Mouse (Mus musculus) neutrophil, adult 5-6 weeks (primary cell): ENCODE measurements around the gene Tcf7l1. TPM values are rescaled to one million over a fixed set of nuclear protein-coding genes. Genes with fewer than 3 reads are reported as not detected.

ENCODE experiments used
- ATAC-seq: fragments of 151-379, 151-347 bp; 2 replicates; pipeline ENCODE4 v1.8.0; 2017; ENCODE audit warnings: mild to moderate bottlenecking, moderate TSS enrichment; ENCODE audit not compliant: insufficient number of reproducible peaks, poor library complexity, low FRiP score, severe bottlenecking; ENCODE audit errors: extremely low read depth
- total RNA-seq: library from RNA; stranded (forward); fragments of 200-1000 nt; gene quantifications from 2 replicates; pipeline ENCODE4 v1.2.3, GENCODE M21; 2017

Gene Tcf7l1
- total RNA-seq, 1 experiment from 2014 or later = 2.0 TPM

DNA sequence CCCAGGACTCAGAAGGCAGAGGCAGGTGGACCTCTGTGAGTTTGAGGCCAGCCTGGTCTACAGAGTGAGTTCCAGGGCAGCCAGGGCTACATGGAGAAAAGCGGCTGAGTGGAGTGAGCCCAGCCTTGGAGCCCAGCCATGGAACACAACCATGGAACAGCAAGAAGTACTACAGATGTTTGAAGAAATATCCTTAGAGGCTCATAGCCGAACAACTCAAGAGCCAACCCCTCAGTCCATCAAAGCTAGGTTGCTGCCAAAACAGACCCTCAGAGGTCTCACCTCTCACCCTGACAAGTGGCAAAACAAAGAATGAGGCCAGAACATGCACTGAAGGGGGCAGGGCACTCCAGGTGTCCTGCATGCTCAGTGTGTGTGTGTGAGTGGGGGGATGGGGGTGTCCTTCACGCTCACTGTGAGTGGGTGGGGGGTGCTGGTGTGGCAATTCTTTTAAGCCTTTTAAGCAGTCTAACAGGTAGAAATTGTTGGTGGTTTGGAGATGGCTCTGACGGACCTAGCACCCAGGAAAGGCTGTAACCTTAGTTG lies 104.7 kb downstream of the Tcf7l1 start:
- no peak for ATAC-seq

DNA sequence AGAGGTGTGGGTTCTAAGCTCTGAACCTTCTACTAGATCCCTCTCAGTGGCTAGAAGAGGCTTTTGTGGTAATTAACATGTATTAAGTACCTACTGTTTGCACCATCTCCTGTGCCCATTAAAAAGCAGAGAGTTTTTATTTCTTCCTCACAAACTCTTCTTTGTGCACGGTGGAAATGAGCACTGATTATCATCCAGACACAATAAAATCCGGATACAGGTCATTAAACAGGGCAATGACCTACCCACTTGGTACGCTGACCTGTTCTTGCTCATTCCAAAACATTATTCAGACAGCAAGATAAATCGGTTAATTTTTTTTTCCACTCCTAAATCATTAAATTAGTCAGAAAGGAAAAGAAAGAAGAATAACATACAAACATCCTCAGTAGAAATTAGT lies 106.8 kb downstream of the Tcf7l1 start:
- no peak for ATAC-seq

DNA sequence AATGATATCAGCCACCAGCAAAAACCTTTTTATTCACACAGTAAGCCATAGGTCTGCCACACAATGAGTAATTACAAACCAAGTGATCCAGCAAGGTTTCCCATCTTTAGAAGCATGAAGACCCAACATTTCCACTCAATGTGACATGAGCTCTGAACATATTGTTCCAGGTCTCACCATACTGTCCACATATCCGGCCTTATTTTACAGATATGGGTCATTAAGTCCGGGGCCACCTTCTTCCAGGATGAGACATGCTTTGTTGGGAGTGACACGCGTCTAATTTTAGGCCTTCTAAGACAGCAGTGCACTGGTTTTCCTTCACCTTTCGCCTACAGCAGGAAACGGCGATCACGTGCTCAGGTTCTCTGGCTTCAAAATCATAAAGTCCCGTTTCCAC lies 108.1 kb downstream of the Tcf7l1 start:
- no peak for ATAC-seq

DNA sequence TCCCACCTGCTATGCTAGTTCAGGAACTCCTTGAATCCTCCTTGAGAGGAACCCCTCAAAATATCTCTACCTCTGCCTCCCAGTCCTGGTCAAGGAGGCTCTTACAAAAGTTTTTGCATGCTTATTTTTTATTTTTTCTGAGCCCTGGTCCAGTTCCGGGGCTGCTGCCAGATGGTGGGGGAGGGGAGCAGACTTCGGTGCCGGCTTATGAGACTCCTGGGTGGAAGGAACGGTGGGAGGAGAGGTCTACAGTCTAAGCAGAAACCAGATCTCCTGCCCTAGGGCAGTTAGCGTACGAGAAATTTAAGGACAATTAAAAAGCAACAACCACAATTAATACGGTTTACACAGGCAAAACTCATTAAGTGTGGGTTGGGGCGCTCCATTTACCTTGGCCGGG lies 110.4 kb downstream of the Tcf7l1 start:
- no peak for ATAC-seq

DNA sequence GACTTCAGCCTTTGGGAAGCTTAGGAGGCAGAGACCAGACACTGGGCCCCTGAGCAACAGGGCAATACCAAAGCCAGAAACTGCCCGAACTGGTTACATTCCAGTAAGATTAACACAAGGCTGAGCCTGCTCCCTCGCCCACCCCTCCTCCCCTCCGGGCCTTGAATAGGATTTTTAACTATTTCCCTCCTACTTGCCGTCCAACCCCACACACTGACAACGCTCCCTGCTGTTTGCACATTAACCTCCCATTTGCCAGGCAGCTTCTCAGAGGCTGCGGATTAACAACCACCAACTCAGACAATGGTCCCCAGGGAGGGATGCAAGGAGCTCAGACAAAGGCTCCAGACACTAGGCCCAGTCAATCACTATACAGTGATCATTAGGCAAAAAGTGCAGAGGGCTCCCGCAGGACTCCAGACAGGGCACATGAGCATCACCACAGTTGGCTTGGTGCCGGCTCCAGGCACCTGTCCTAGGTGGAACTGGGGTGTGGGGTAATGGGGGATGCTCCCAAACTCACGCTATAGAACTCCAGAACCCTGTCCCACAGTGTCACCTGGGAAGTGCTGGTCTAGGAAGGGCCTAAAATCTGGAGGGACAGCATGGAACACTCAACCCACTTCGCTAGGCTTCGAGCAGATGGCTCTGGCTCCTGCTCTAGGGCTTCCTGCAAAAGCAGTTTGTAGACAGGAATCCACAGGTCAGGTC lies 111.4 kb downstream of the Tcf7l1 start:
- no peak for ATAC-seq

DNA sequence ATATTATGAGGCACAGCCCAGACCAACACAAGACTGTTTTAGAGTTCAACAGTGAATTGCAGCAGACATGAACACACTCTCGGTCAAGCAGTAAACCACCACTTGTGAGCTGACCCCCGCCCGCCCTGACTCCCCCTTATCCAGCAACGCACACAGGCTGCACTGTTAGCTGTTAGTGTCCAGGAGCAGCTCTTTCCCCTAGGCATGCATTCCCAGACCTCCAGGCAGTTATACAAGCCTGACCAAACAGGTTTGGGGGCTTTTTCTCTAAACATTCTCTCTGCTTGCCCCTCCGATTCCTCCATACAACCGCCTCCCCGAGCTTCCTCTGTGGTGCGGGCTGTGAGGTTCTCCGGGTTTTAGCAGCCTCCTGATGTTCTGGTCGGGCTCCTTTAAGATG lies 112.0 kb downstream of the Tcf7l1 start:
- no peak for ATAC-seq

DNA sequence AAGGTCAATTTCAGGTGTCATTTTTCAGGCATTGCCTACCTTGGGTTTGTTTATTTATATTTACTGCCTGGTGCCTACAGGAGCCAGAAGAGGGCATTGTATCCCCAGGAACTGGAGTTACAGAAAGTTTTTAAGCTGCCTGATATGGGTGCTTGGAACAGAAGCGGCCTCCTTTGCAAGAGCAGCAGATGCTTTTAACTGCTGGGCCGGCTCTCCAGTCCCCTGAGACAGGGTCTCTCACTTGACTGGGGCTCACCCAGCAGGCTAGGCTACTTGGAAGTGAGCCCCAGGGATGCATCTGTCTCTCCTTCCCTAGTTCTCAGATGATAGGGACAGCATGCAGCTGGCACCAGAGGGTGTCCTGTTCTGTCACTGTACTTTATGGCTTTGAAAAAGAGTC lies 112.7 kb downstream of the Tcf7l1 start:
- no peak for ATAC-seq

DNA sequence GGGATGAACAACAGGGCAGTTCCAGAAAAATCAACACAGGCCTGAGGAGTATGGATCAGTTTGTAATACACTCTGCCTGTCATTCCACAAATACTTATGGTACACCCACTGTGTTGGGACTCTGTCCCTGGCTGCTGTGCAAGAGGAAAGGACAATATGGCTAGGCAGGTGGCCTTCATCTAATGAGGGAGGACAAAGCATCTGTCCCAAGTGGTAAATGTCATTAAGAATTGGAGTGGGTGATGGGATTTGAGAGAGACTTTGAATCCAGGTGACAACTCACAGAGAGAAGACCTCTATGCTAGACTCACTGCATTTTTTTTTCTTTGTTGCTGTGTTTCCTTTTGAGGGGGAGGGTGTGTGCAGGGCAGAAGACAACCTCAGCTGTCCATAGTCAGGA lies 115.3 kb downstream of the Tcf7l1 start:
- ATAC-seq = no peak

DNA sequence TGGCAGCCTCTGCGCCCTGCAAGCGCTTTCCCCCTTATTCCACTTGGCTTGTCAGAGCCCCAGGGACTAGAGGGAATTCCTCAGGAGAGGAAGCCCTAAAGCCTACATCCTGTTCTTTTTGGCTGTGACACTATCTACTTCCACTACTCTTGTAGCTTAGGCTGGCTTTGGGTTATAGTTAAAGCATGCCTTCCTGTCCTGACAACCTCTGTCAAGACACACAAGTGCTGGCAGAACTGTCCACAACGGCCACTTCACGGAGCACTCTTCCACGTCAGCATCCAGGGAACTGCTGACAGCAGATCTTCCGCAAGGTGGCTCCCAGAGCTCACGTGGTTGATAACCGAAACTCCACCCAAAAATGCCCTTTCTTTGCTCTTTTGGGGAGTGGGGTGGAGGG lies 117.9 kb downstream of the Tcf7l1 start:
- ATAC-seq = no peak

DNA sequence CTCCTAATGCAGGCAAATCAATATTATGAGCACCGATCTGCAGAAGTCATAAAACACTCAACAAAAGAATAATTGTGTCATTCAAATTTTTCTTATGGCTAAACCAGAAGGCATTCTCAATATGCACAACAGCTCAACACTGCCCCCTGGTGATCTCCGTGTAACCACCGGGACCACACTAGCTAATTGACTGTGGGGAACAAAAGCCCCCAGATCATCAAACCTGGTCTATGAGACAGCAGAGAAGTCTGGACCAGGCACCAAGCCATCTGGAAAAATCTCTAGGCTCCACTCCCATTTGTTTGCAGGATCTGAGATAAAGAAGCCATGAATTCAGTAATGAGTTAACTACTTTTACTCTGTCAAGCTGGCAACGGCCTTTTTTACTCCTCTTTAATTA lies 122.0 kb downstream of the Tcf7l1 start:
- ATAC-seq = no peak

DNA sequence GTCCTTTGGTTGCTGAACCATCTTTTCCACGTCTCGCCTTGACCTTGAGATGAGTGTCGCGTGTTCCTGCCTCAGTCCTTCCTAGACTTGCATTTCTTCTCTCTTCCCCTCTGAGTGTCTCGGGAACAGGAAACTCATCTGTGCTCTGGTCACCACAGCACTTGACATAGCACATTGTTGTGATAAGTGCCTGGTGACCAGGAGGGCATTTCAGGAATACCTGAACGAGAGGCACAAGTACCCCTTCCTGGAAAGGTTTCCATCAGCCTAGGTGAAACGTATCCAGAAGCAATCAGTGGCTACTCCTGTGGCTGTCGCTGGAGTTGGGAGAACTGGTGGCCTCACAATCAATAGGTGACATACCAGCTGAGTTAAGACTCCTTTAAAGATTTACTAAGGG lies 124.8 kb downstream of the Tcf7l1 start:
- no peak for ATAC-seq

DNA sequence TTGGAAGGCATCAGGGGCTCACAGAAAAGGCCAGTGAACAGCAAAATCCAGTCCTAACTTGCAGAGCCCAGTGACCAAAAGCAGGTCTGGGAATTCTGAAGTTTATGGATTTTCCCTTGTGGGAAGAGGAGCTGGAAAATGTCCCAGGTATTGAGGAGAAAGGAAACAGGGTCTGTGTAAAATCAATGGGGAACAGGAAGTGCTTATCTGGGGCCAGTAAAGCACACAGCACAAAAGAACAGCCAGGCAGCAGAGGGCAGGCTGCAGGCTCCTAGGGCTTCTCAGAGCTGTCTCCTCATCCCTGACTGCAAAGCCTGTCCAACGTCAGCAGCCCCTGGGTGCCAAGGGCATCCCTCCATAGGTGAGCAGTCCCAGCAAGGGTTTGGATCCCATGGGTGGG lies 126.1 kb downstream of the Tcf7l1 start:
- no peak for ATAC-seq

DNA sequence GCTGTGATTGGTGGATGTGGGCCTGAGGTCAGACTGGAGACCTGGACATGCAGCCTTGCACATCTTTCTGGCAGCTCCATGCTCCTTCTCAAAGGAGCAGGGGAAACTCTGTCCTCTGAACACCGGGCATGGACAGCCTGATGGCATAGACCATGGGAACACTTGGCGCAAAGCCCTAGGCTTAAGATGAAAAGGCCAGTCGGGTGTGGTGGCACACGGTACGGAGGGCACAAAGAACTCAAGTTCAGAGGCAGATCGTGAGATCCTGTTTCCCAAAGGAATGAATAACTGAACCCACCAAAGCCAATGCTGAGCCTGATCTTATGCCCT lies 128.7 kb downstream of the Tcf7l1 start:
- no peak for ATAC-seq

DNA sequence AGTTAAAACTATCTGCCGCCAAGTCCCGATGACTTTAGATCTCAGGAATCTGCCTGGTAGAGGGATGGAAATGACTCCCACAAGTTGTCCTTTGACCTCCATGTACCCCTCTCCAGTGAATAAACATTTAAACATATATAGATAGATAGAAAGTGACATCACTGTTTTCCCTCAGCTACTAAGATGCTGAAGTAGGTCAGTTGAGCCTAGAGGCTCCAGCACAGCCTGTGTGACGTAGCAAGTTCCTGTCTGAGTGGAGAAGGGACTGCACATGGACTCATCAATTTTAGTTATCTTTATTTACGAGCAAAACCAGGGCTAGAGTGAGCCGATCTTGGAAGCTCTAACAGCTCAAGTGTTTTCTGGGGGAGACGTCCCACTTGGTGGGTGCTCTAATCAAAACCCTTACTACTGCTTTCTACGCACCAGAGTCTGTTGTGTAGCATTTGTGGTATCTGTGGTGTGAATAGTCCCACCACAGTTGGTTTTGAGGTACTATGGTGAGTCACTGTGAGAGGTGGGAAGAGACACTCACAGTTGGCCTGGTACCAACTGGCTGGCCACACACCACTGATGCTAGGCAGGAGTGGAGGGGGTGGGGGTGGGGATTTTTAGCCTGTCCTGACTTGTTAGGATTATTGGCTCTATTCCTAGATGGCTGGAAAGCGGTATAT lies 129.2 kb downstream of the Tcf7l1 start:
- ATAC-seq = no peak

DNA sequence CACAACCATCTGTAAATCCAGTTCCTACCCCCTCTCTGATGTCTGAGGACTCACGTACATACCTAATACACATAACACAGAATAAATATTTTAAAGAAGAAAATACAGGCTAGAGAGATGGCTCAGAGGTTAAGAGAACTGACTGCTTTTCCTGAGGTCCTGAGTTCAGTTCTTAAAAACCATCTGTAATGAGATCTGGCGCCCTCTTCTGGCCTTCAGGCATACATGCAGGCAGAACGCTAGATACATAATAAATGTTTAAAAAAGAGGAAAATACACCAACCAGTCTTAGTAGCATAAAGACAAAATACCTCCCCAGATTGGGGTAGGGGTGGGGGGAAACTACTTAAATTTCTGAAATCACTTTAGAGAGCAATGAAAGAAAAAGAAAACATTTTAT lies 131.0 kb downstream of the Tcf7l1 start:
- ATAC-seq = no peak

DNA sequence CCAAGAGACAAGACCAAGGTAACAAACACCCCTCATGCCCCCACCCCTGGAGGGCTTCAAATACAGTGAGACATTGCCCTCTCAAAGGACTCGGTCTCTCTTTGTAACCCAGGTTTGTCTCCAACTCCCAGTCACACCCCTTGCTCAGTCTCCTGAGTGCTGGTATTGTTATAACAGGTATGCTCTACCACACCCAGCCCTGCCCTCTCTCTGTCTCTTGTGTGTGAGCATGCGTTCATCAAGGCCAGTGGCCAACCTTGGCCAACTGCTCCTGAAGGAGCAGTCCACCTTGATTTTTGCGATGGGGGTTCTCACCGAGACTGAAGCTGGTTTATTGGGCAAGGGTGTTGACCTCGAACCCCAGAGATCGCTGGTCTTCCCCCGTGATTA lies 133.0 kb downstream of the Tcf7l1 start:
- ATAC-seq = no peak

DNA sequence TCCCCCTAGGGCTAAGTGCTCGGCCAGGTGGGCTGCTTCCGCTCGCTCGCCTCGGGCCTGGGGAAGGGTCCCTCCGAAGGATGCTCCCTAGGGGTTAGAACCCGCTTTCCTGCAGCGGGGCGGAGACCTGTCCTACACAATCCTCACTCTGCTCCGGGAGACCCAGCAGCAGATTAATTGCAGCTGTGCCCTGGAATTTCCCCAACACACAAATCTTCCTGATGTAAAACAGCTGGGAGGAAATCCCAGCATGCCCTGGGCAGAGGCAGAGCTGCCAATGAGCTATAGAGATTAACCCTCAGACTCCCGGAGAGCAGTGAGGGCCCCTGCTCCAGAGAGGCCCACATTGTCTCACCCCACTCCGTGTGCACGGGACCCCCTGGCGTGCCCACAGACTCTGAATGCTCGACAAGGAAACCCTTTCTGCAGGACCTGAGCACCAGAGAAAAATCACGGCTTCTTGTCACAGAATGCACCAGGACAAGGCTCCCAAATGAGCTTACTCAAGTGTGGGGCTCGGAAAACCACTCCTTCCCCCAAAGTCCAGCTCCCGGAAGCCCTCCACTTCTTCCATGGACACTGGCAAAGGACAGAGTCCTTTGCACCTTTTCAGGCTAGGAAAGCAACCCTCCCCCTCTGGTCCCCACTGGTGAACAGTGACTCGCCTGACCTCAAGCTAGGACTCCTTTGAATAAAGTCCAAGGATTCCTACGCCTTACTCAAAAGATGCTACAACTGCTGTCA lies 133.6 kb downstream of the Tcf7l1 start:
- ATAC-seq = no peak

DNA sequence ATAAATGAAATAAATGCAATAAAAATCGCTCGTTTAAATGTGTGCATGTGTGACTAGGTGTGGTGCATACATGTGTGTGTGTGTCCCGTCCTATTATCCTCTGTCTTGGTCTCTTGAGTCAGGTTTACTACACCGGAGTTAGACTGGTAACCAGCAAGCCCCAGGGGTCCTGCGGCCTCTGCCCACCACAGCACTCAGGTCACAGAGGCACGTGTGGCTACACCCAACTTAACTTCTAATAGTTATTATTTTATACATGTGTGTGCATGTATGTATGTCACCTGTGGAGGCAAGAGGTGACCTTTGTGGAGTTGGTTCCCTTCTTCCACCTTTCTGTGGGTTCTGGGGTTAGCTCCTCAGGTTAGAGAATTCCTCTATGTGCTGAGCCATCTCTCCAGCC lies 134.7 kb downstream of the Tcf7l1 start:
- no peak for ATAC-seq

DNA sequence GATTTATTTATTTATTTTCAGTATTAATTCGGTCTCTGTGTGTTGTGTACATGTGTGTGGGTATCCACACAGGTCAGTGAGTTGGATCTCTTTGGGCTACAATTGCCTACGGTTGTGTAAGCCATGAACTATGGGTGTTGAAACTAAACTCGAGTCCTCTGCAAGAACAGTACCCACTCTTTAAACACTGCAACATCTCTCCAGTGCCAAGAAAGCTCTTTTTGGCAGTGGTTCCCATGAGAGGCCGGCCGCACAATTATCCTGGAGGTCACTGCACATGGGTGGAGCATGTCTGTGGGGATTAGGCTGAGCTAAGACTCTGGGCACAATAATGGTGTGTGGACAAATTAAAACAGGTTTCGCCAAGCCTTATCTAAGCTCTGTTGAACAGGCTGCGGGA lies 135.6 kb downstream of the Tcf7l1 start:
- no peak for ATAC-seq

DNA sequence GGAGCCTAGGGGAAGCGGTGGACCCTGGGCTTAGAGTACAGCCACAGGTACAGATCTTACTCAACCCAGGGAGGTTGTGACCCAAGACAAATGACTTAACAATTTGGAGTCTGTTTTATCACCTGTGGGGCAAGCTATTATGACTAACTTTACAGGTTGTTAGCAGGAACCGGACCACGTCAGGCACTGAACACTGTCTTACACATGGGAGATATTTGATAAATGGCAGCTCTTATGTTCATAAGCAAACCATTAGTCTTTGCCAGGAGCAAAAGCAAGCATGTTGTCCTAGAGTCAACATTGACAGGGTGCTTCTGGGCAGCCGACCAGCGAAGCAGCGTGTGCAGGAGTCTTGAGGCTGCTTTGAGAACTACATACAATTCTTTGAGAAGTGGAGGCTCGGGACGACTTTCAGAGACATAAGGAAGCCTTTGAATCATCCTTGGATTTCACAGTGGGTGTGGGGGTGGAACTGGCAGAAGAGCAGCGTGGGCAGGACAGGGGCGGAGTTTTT lies 138.7 kb downstream of the Tcf7l1 start:
- ATAC-seq = no peak
